Mouse (Mus musculus) kidney, adult 2 months (tissue): ENCODE measurements at regions not wholly inside any gene's neighbourhood (a gene's known extent, or its start where the extent isn't known, plus 50 kb on each side); places are given as distances from the start of the nearest gene placed in this dataset.

Source experiments
- CTCF ChIP-seq: fragments of 200-500 bp; conservative IDR thresholded peaks from 2 replicates; pipeline ENCODE4 v1.5.1; 2011; ENCODE audit warnings: low read depth, mild to moderate bottlenecking, control low read depth, low read length, moderate library complexity, mixed read lengths; ENCODE audit not compliant: insufficient read depth, insufficient read length
- POLR2A ChIP-seq: fragments of 200-500 bp; IDR thresholded peaks from one replicate; pipeline ENCODE4 v1.6.1; 2011; ENCODE audit warnings: low read depth, low read length, control low read depth

DNA sequence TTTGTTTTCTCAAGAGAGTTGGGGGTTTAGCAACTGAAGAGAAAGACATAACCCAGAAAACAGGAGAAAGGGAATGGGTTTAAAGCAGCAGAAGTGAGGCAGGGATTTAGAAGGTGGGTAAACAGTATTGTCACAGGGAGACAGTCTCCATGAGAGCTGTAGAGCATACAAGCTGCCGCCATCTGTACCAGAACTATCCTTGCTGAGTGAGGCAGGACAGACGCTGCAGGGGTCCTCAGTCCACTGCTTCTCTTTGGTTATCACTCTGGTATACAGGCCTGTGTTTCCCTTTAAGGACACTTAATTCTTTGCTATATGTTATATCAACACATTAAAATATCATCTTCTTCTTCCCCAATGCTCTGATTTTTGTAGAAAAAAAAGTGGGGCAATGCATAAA lies 548.0 kb upstream of the Klf6 start:
- no peak for TF ChIP-seq CTCF
- TF ChIP-seq POLR2A, result no peak
